Mouse (Mus musculus) layer of hippocampus, adult 11-12 months (tissue): Measurements from ENCODE around the gene H2al1g.
"Not testable (repeated sequence)": the region's sequence is repeated elsewhere in the genome, so short reads cannot be mapped to it uniquely, and the experiment has no call there.

Experiments used
- DNase-seq: peaks from one replicate; pipeline ENCODE4 v3.0.0; 2022; ENCODE audit warnings: low spot score

Gene H2al1g

GRCm38 (mm10) chrX:11317956-11318355 lies at the start of gene H2al1g:
Gene H2al1g (plus strand): TSS chrX:11318256.
- DNase-seq: not testable (repeated sequence)

- peak; percentile 23 for DNase-seq
These were observed 49.0 kb upstream of the H2al1g start for GRCm38 (mm10) chrX:11269074-11269473.

GRCm38 (mm10) chrX:11273190-11273589 lies 44.9 kb upstream of the H2al1g start:
- no peak for DNase-seq

DNA sequence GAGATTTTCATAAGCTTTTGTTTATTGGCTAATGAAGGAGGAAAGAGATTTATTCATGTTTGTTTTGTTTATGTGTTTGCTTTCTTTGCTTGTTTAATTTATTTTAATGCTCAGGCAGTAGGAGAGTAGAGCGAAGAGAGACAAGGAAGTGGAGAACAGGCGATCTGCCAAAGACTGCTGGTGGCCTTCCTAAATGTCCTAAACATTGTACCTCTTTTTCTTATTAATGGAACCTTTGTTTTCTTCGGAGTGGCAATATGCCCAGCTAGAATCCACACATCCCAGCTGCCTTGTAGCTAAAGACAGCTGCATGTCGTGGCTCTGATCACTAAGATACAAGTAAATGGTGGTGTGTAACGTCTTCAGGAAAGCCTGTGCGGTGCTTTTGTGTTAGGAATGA lies 41.0 kb upstream of the H2al1g start:
- DNase-seq: no peak

DNA sequence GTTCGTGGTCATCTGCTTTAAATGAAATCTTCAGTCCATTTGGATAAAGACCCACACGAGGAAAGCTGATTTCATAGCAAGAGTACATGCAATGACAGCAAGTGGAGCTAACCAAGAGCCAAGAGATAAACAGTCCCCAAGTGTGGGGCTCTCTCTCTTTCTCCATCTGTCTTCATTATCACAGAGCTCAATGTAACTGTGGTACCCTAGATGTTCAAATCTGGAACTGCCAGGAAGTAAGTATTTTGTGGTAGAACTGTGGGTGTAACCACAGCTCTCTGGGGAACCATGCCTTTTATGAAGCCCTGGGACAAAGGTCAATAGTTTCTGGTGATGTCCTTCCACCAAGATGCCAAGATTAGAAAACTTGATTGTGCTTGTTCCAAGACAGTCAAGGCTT lies 37.3 kb upstream of the H2al1g start:
- no peak for DNase-seq

DNA sequence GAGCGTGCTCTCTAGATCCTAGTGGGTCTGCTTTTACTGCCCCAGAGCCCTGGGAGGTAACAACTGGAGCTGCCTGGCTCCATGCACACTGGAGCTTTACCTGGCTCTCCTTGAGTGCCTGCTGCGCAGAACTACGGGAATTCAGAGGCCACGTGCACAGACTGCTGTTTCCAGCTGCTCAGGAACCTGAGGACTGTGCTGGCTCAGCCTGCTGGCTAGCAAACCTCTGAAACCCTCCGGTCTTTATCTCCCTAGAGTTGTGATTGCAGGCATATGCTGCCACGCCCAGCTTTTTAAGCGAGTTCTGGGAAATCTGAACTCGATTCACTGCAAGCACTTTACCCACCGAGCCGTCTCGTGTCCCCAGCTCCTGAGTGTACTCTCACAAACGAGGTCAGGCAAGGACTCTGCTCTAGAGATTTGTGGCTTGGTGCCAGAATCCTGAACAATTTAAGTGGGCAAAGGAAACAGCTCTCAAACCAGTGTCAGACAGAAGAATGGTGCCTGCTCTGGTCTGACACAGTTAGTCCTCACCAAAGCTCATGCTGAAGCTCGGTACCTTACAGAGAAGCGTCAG lies 29.7 kb upstream of the H2al1g start:
- DNase-seq: no peak

GRCm38 (mm10) chrX:11289244-11289643 lies 28.8 kb upstream of the H2al1g start:
- no peak for DNase-seq

- DNase-seq: not testable (repeated sequence)
These were observed 19.1 kb upstream of the H2al1g start, which contains the start of gene H2al1a for GRCm38 (mm10) chrX:11298957-11299356. Gene H2al1a (plus strand): TSS chrX:11299257.

DNA sequence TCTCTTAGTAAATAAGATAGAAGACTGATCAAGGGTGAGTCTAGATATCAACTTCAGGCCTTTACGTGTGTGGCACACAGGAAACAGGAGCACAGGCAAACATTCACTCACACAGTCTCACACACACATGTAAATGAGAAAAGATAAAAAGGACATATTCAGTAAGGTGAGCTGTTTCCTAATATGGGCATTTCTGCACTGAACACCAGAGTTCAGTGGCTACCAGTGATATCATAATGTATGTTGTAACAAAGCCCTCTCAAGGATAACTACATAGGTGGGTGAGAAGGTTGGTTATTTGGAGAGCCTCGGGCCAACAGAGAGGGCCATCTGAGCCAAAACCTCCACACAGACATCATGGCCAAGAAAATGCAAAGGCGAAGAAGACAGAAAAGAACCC lies 15.9 kb upstream of the H2al1g start, which contains the start of gene H2al1b:
Gene H2al1b (plus strand): TSS at position 301 of the 400 bp plus-strand sequence.
- DNase-seq: not testable (repeated sequence)

DNA sequence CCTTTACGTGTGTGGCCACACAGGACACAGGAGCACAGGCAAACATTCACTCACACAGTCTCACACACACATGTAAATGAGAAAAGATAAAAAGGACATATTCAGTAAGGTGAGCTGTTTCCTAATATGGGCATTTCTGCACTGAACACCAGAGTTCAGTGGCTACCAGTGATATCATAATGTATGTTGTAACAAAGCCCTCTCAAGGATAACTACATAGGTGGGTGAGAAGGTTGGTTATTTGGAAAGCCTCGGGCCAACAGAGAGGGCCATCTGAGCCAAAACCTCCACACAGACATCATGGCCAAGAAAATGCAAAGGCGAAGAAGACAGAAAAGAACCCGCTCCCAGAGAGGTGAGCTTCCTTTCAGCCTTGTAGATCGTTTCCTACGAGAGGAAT lies 12.7 kb upstream of the H2al1g start, which contains the start of gene H2al1c:
Gene H2al1c (plus strand): TSS at position 301 of the 400 bp plus-strand sequence.
- DNase-seq: not testable (repeated sequence)

DNA sequence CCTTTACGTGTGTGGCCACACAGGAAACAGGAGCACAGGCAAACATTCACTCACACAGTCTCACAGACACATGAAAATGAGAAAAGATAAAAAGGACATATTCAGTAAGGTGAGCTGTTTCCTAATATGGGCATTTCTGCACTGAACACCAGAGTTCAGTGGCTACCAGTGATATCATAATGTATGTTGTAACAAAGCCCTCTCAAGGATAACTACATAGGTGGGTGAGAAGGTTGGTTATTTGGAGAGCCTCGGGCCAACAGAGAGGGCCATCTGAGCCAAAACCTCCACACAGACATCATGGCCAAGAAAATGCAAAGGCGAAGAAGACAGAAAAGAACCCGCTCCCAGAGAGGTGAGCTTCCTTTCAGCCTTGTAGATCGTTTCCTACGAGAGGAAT lies 9.5 kb upstream of the H2al1g start, which contains the start of gene H2al1d:
Gene H2al1d (plus strand): TSS at position 301 of the 400 bp plus-strand sequence.
- DNase-seq: not testable (repeated sequence)

DNA sequence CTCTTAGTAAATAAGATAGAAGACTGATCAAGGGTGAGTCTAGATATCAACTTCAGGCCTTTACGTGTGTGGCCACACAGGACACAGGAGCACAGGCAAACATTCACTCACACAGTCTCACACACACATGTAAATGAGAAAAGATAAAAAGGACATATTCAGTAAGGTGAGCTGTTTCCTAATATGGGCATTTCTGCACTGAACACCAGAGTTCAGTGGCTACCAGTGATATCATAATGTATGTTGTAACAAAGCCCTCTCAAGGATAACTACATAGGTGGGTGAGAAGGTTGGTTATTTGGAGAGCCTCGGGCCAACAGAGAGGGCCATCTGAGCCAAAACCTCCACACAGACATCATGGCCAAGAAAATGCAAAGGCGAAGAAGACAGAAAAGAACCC lies 6.4 kb upstream of the H2al1g start, which contains the start of gene H2al1e:
Gene H2al1e (plus strand): TSS at position 301 of the 400 bp plus-strand sequence.
- not testable (repeated sequence) for DNase-seq

GRCm38 (mm10) chrX:11314858-11315257 lies 3.2 kb upstream of the H2al1g start, which contains the start of gene H2al1f:
Gene H2al1f (plus strand): TSS chrX:11315158.
- DNase-seq: not testable (repeated sequence)

GRCm38 (mm10) chrX:11321192-11321591 lies 3.1 kb downstream of the H2al1g start, which contains the start of gene H2al1h:
Gene H2al1h (plus strand): TSS chrX:11321492.
- DNase-seq: not testable (repeated sequence)

DNA sequence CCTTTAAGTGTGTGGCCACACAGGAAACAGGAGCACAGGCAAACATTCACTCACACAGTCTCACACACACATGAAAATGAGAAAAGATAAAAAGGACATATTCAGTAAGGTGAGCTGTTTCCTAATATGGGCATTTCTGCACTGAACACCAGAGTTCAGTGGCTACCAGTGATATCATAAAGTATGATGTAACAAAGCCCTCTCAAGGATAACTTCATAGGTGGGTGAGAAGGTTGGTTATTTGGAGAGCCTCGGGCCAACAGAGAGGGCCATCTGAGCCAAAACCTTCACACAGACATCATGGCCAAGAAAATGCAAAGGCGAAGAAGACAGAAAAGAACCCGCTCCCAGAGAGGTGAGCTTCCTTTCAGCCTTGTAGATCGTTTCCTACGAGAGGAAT lies 6.3 kb downstream of the H2al1g start, which contains the start of gene H2al1i:
Gene H2al1i (plus strand): TSS at position 301 of the 400 bp plus-strand sequence.
- not testable (repeated sequence) for DNase-seq

DNA sequence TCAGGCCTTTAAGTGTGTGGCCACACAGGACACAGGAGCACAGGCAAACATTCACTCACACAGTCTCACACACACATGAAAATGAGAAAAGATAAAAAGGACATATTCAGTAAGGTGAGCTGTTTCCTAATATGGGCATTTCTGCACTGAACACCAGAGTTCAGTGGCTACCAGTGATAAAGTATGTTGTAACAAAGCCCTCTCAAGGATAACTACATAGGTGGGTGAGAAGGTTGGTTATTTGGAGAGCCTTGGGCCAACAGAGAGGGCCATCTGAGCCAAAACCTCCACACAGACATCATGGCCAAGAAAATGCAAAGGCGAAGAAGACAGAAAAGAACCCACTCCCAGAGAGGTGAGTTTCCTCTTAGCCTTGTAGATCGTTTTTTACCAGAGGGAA lies 9.5 kb downstream of the H2al1g start, which contains the start of gene H2al1j:
Gene H2al1j (plus strand): TSS at position 301 of the 400 bp plus-strand sequence.
- DNase-seq: not testable (repeated sequence)

GRCm38 (mm10) chrX:11345762-11346161 lies 27.7 kb downstream of the H2al1g start:
- no peak for DNase-seq

DNA sequence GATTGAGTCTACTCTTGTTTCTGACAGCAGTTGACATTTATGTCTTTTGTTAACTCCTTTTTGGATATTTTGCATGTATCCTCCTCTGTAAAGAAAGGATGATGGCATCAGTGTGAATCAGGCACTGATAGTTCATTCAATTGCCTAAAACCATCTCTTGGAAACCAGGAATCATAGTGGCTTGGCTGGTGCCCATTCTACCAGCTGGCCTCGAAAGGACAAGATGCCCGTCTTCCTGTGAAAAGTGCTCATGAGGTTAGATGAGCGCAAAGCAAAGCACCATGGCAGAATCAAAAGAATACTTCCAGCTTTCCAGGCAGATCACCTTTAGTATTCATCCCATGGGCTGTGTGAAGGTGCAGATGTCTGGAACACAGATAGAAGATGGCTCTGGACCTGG lies 28.7 kb downstream of the H2al1g start:
- DNase-seq: no peak

DNA sequence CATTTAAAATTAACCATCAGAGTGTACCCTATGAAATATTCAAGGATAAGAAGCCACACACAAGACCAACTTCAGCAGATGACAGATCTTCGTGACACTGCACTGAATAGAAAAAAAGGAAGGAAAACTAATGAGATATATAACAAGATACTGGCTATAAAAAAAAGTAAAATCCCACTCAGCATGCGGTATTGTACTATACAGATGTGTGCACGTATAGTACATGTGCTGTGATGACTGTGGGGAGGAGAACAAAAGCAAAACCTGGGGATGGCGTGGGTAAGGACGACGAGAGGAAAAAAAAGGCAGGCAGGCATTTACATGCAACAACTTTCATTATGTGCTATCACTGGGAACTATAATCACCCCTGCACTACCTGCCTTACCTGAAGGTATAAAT lies 42.8 kb downstream of the H2al1g start:
- DNase-seq: no peak

- DNase-seq: no peak
These were observed 43.2 kb downstream of the H2al1g start for GRCm38 (mm10) chrX:11361261-11361660.

DNA sequence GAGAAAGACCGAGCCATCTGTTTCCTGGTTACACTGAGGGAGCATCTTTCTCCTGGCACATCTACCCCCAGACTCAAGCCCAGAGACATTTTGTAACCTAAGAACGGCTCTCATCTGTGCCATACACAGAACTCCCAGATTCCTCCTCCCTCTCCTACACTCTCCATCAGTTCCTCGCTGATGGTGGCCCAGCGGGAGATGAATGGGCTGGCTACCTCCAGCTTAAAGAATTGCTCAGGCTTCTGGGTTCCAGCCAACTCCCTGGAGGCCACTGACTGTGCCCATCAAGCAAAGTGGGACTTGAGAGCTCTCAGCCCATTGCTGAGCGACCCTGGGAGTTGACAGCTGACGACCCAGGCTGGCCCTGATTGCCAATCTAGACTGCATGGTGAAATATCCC lies 45.8 kb downstream of the H2al1g start:
- DNase-seq: no peak

- DNase-seq: no peak
These were observed 47.1 kb downstream of the H2al1g start for GRCm38 (mm10) chrX:11365151-11365550.
